Mouse (Mus musculus): ENCODE measurements around the gene Sphk2. TPM values are rescaled to one million over a fixed set of nuclear protein-coding genes. Genes with fewer than 3 reads are reported as not detected.

Gene Sphk2
- polyA plus RNA-seq, 1 experiment from 2014 or later: 34.7 TPM

DNA sequence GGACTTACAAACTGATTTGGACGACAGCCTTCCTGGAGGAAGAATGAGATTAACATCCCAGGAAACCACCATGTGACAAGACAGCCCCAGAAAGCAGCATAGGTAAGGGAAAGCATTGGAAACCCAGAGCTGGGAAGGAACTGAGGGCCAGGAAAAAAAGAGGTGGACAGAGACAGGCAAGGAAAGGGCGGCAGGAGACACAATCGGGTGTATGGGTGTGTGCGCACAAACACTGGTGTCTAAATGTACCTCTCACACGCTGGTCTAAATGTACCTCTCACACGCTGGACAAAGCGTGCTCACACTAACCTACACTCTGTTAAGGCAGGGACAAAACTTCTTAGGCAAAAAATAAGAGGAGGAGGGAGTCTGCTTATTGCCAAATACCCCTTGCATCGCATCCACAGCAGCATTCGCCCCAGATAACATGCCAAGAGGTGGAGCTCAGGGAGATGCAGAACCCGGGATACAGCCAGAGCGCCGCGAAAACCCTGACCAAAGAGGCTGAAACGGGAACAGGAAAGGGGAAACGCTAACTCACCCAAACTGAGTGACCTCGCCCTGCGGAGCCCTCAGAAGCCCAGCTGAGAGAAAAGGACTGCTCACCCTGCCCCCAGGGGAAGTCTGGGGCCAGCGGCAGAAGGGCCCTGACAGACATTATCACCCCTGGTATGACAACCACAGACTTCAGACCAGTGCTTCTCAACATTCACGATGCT is 1.9 kb downstream of the Sphk2 start:
- Histone ChIP-seq H3K9me3 (no peaks in the 10 kb centered on the region), H3K4me2 (replicated peaks) (peak overlapping the region; percentile 95), H3K9ac (peak overlapping the region; percentile 71), H3K4me3 (peak overlapping the region; percentile 88), H3K27me3 (no peaks in the 10 kb centered on the region), H3K36me3 (peaks cover 49% of the 10 kb centered on the region), H3K27ac (peak overlapping the region; percentile 65), H3K4me1 (peaks cover 46% of the 10 kb centered on the region)
- ATAC-seq (ENCODE audit: insufficient number of reproducible peaks, insufficient read depth, low FRiP score, low TSS enrichment): no peak
- 80% methylated on average over 19 of the region's 19 CpGs for WGBS

DNA sequence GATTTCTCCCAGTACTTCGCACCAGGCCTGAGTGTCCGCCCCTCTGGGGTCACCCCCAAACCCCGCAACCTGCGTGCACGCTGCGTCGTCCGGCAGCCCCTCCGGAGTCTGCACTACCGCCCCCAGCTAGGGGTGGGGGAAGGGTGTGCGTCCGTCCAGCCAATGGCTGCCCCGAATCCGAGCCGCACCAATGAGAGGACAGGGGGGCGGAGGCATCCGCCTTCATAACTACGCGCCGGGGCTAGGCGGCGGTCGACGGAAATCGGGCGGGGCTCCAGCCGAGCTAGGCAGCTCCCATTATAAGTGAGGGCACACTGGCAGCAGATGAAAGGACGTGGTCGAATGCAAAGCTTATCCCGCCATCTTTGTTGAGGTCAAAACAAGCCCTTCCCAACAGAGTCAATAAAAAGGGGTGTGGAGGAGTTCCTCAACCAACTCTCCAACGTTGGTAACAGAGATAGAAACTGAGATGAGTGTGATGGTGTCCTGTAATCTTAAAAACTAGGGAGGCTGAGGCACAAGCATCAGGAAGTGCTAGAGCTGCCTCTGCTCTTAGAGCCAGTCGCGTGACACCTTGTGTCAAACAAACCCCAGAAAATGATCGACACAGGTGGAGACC is 2.6 kb downstream of the Sphk2 start, which contains the start of gene Rpl18:
Gene Rpl18, plus strand, starts transcription at position 368 of the 619 bp plus-strand sequence.
- peak within 1 kb of the TSS; percentile 65 for H3K27ac ChIP-seq
- H3K27me3 ChIP-seq: no peaks in the 10 kb centered on the region
- H3K4me2 ChIP-seq (replicated peaks): peak within 1 kb of the TSS; percentile 95
- peak within 1 kb of the TSS; percentile 88 for H3K4me3 ChIP-seq
- 7% methylated on average over 34 of the region's 34 CpGs for WGBS
- no peaks in the 10 kb centered on the region for H3K9me3 ChIP-seq
- H3K9ac ChIP-seq: peak within 1 kb of the TSS; percentile 71
- H3K4me1 ChIP-seq: peaks cover 44% of the 10 kb centered on the region
- ATAC-seq (ENCODE audit: insufficient number of reproducible peaks, insufficient read depth, low FRiP score, low TSS enrichment): peak; percentile 85
- H3K36me3 ChIP-seq: peaks cover 49% of the 10 kb centered on the region

DNA sequence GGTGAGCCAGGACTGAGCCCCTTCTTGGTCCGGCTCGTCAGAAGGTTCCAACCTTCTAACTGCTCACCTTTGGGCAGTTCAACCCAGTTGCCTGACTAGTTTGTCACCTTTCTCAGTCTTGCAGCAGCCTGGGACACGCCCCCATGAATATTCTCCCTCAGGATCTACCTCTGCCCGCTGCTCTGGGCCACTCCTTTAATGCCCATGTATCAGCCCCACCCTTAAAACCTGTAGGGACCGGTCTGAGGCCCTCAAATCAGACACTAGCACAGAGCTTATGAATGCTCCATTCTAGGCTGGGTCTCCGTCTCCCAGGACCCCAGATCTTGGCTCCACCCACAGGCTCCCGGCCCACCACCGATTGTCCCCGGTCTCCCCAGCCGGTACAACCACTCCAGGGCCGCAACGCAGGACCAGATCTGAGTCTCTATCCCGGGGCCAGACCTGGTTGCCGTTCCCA is 3.1 kb downstream of the Sphk2 start:
- peaks cover 40% of the 10 kb centered on the region for H3K4me1 ChIP-seq
- no peaks in the 10 kb centered on the region for H3K9me3 ChIP-seq
- peak overlapping the region; percentile 69 for H3K4me3 ChIP-seq
- H3K9ac ChIP-seq: peak overlapping the region; percentile 71
- peak; percentile 30 for ATAC-seq (ENCODE audit: insufficient number of reproducible peaks, insufficient read depth, low FRiP score, low TSS enrichment)
- WGBS: 10% methylated on average over 14 of the region's 14 CpGs
- peak overlapping the region; percentile 95 for H3K4me2 ChIP-seq (replicated peaks)
- no peaks in the 10 kb centered on the region for H3K27me3 ChIP-seq
- H3K36me3 ChIP-seq: peaks cover 49% of the 10 kb centered on the region
- peak overlapping the region; percentile 32 for H3K27ac ChIP-seq

DNA sequence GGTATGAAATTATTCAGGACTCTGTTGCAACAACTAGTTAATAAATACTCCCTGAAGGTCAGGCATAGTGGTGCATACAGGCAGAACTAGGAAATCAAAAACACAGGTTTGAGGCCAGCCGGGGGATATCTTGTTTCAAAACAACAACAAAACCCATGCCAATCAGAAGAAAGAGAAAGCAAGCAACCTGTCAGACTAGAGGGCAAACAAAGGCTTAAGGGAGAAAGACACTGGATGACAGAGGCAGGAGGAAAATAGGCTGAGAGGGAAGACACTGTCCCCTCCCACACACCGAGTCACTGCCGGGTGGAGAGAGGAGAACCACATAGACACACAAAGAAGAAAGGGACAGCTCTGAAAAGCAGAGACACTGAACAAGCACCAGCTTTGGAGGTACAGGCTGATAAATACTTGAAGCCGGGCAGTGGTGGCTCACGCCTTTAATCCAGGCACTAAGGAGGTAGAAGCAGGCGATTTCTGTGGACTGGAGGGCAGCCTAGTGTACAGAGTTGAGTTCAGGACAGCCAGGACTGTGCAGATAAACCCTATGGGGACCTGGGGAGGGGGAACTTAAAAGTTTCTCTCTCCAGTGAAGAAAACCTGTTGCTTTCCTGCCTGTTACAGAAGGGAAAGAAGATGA is 3.8 kb downstream of the Sphk2 start:
- no peaks in the 10 kb centered on the region for H3K27me3 ChIP-seq
- H3K27ac ChIP-seq: no peak overlapping the region
- peak overlapping the region; percentile 69 for H3K4me3 ChIP-seq
- peak overlapping the region; percentile 71; the same call in 1 of the 2 replicates for H3K9ac ChIP-seq
- no peaks in the 10 kb centered on the region for H3K9me3 ChIP-seq
- peak overlapping the region; percentile 95 for H3K4me2 ChIP-seq (replicated peaks)
- peaks cover 46% of the 10 kb centered on the region for H3K36me3 ChIP-seq
- peaks cover 40% of the 10 kb centered on the region for H3K4me1 ChIP-seq
- no peak for ATAC-seq (ENCODE audit: insufficient number of reproducible peaks, insufficient read depth, low FRiP score, low TSS enrichment)
- 75% methylated on average over 6 of the region's 6 CpGs for WGBS

DNA sequence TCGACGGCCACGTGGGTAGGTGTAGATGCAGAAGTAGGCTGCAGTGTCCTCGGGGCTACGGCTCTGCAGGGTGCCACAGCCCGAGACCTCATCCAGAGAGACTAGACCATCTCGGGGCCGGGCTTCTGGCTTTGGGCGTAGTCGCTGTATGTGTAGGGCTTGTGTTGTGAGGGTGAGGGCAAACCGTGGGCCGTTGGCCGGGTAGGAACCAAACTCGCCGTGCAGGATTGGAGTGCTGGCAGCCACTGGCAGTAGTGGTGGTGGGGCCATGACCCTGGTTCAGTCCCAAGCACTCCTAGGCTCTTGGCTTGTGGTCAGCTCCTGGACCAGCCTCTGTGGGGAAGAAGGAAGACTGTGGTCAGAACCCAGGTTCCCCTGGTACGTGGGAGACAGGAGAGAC is 4.4 kb downstream of the Sphk2 start:
- Histone ChIP-seq H3K9ac (no peak overlapping the region), H3K9me3 (no peaks in the 10 kb centered on the region), H3K4me1 (peaks cover 43% of the 10 kb centered on the region), H3K27me3 (no peaks in the 10 kb centered on the region), H3K27ac (no peak overlapping the region), H3K4me3 (no peak overlapping the region), H3K36me3 (peaks cover 46% of the 10 kb centered on the region), H3K4me2 (replicated peaks) (no peak overlapping the region)
- no peak for ATAC-seq (ENCODE audit: insufficient number of reproducible peaks, insufficient read depth, low FRiP score, low TSS enrichment)
- 90% methylated on average over 16 of the region's 16 CpGs for WGBS

DNA sequence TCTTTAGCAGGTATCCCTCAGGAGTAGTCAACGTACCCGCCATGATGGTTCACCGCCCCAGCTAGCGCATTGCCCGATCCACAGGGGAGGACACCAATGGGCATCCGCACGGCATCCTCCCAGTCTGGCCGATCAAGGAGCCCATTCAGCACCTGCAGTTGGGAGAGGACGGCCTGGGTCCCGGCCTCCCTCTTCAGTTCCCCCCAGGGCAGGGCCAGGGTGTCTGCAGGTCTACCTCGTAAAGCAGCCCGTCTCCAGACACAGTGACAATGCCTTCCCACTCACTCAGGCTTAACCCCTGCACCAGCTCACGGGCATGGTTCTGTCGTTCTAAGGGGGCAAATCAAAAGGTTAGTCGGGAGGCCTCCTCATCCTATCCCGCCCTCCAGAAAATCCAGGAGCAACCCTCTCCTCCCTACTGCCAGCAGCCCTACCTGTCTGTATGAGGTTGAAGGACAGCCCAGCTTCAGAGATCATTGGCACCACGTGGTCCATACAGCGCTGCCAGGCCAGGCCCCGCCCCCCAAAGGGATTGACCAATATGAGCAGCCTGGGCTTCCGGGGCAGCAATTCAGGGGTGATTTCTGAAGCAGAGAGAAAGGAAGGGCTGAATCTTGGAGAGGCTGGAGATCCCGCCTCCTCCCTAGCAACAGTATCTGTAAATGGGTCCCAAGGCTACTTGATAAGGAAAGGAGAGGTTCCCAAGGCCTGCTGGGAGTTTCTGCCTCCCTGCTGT is 5.6 kb downstream of the Sphk2 start:
- Histone ChIP-seq H3K4me2 (replicated peaks) (no peak overlapping the region), H3K27me3 (no peaks in the 10 kb centered on the region), H3K4me1 (peaks cover 54% of the 10 kb centered on the region), H3K27ac (no peak overlapping the region), H3K9ac (no peak overlapping the region), H3K36me3 (peaks cover 46% of the 10 kb centered on the region), H3K9me3 (no peaks in the 10 kb centered on the region), H3K4me3 (no peak overlapping the region)
- ATAC-seq (ENCODE audit: insufficient number of reproducible peaks, insufficient read depth, low FRiP score, low TSS enrichment): no peak
- 89% methylated on average over 21 of the region's 21 CpGs for WGBS

DNA sequence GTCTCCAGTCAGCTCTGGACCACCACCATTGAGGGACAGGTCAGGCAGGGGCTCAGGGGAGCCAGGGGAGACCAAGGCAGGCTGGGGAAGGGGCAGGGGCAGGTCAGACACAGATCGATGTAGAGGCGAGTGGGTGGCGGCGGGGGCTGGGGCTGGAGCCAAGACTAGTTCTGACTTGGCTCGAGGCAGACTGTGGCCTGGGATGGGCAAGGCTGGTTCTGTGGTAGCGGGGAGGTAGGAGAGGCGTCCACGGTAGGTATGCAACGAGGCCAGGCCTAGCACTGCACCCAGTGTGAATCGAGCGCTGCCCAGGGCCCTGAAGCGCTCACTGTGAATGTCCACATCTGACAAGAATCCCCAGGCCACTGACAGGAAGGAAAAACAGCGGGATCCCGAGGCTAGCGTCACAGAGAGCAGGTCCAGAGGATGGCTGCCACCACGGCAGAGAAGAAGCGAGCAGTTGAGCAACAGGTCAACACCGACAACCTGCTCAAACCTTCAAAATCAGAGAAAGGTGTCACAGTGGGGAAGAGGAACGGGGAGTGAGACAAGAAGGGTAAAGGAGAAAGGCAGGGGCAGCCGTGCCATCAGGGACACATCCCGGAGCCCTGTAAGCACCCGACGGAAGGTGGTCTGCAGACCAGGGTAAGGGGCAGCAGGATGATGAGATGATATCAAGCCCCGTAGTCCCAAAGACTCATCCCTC is 6.3 kb downstream of the Sphk2 start:
- H3K36me3 ChIP-seq: peaks cover 46% of the 10 kb centered on the region
- WGBS: 93% methylated on average over 24 of the region's 24 CpGs
- H3K4me3 ChIP-seq: no peak overlapping the region
- ATAC-seq (ENCODE audit: insufficient number of reproducible peaks, insufficient read depth, low FRiP score, low TSS enrichment): no peak
- no peaks in the 10 kb centered on the region for H3K27me3 ChIP-seq
- no peaks in the 10 kb centered on the region for H3K9me3 ChIP-seq
- H3K9ac ChIP-seq: no peak overlapping the region
- no peak overlapping the region for H3K4me2 ChIP-seq (replicated peaks)
- peaks cover 51% of the 10 kb centered on the region for H3K4me1 ChIP-seq
- H3K27ac ChIP-seq: no peak overlapping the region

DNA sequence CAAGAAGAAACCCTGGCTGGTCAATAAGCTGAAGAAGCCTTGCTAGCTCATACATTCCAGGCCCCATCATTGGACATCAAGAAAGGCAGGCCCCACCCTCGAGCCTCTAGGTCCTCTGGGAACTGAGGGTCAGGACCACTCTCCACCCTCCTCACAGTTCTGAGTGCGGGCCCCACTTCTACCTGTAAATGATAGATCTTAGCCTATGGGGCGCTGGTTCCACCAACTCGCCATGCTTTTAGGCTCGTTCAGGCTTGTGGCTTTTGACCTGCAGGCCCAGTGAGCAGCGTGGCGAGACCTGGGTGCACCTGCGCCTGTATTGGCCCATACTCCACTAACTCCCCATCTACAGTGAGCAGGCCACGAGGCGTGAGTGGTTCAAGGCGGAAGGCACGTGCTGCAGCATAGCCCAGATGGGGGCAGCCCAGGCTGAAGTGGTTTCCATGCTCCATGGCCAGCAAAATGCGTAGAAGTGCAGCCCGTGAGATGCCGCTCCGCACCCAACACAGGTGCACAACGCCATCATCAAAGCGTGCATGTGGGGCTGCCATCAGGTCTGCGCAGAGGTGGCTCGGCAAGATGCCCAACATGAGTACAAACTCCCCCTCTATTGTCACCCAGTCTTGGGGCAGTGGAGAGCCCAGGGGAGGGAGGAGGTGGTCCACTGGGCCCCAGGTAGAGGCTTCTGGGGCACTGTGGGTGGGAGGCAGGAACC is 7.2 kb downstream of the Sphk2 start:
- WGBS: 90% methylated on average over 20 of the region's 20 CpGs
- H3K4me3 ChIP-seq: no peak overlapping the region
- H3K9ac ChIP-seq: no peak overlapping the region
- H3K4me1 ChIP-seq: peaks cover 47% of the 10 kb centered on the region
- H3K36me3 ChIP-seq: peaks cover 46% of the 10 kb centered on the region
- H3K27me3 ChIP-seq: no peaks in the 10 kb centered on the region
- no peak overlapping the region for H3K4me2 ChIP-seq (replicated peaks)
- no peak overlapping the region for H3K27ac ChIP-seq
- ATAC-seq (ENCODE audit: insufficient number of reproducible peaks, insufficient read depth, low FRiP score, low TSS enrichment): no peak
- no peaks in the 10 kb centered on the region for H3K9me3 ChIP-seq

DNA sequence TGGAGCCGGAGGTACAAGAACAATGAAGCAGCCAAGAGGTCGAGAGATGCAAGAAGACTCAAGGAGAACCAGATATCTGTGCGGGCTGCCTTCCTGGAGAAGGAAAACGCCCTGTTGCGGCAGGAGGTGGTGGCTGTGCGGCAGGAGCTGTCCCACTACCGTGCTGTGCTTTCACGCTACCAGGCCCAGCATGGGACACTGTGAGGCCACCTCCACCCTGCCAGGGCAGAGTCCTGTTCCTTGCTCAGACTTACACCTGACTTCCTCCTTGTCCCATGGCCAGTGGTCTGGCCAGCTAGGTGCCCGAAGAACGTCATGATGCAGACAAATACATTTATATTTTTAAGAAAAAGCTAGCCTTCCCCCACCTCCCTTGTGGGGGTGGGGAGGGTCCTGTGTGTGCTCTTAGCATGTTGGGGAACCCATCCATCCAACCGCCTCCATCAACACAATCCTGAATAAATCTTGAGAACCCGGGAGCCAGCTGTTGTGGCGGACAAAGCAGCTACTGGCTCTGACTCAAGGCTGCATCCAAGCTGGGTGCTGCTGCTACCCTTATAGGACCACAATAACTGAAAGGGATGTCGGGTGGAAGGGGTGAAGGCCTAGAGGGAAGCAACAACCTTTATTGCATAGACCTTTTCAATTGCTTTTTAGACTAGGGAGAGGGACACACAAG is 8.0 kb downstream of the Sphk2 start:
- no peaks in the 10 kb centered on the region for H3K9me3 ChIP-seq
- 79% methylated on average over 14 of the region's 14 CpGs for WGBS
- no peak overlapping the region for H3K9ac ChIP-seq
- no peaks in the 10 kb centered on the region for H3K27me3 ChIP-seq
- H3K36me3 ChIP-seq: peaks cover 46% of the 10 kb centered on the region
- no peak overlapping the region for H3K4me3 ChIP-seq
- peaks cover 47% of the 10 kb centered on the region for H3K4me1 ChIP-seq
- no peak overlapping the region for H3K4me2 ChIP-seq (replicated peaks)
- no peak for ATAC-seq (ENCODE audit: insufficient number of reproducible peaks, insufficient read depth, low FRiP score, low TSS enrichment)
- no peak overlapping the region; the same call in 1 of the 2 replicates for H3K27ac ChIP-seq

DNA sequence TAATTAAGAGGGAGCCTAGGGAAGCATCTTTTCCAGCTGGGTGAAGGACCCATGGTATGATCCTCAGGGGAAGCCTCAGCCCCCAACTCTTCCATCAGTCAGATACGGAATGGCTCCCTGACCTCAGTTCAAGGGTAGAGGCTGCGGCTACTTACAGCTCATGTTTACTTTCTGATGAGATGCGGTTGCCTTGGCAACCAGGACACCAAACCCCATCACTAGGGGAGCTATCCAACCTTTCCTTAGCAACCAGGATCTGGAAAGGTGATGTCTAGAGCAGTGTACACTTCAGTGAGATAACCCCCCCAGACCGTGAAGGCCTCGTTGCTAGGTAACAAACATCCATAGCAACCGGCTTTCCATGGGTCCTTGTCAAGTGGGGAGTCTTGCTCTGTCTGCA is 8.8 kb downstream of the Sphk2 start:
- H3K27me3 ChIP-seq: no peaks in the 10 kb centered on the region
- no peak overlapping the region for H3K9ac ChIP-seq
- peaks cover 44% of the 10 kb centered on the region for H3K36me3 ChIP-seq
- no peak overlapping the region; the same call in 1 of the 2 replicates for H3K27ac ChIP-seq
- H3K4me2 ChIP-seq (replicated peaks): peak overlapping the region; percentile 98; the same call in 1 of the 2 replicates
- 47% methylated on average over 6 of the region's 6 CpGs for WGBS
- H3K4me1 ChIP-seq: peaks cover 40% of the 10 kb centered on the region
- no peaks in the 10 kb centered on the region for H3K9me3 ChIP-seq
- 0 out of 2 replicates have a peak overlapping the region, but pooled peaks have one; percentile 3 for H3K4me3 ChIP-seq
- no peak for ATAC-seq (ENCODE audit: insufficient number of reproducible peaks, insufficient read depth, low FRiP score, low TSS enrichment)

Data from embryonic facial prominence, embryonic 12.5 days (tissue).